Comparison of ENCODE assay signal across 15 mouse cellular contexts in genomic region chr5:90568338-90568737, GRCm38 (mm10). TPM values are rescaled to one million over a fixed set of nuclear protein-coding genes. Genes with fewer than 3 reads are reported as not detected.
DNase-seq lines count a peak whose midpoint lies in the region; ATAC-seq and TF ChIP-seq lines count a peak whose summit lies in the region.
"Had no signal": no experiment of that assay in that cellular context is flagged by ENCODE, and none has a peak within 500 bp of the region (broad histone marks: within the 10 kb centered on the region; RNA-seq: fewer than 3 reads in every experiment).

No protein-coding gene starts in this region.

- no peak overlapping the region for H3K4me3 ChIP-seq in kidney, adult 2 months (ENCODE audit: insufficient read depth, low read depth, low read length)
- H3K4me3 ChIP-seq in liver, embryonic 14.5 days (ENCODE audit: insufficient read depth in 1 of 2, low read depth in 2 of 2, low read length in 2 of 2), result no peak overlapping the region
- no peak overlapping the region for H3K4me3 ChIP-seq in midbrain, embryonic 14.5 days (replicated peaks; ENCODE audit: low read depth, low read length)
- H3K4me3 ChIP-seq: embryonic facial prominence, embryonic 15.5 days; hindbrain, embryonic 12.5 days; megakaryocyte, embryonic 14.5 days had no signal

- TF ChIP-seq CTCF in kidney, adult 2 months (conservative IDR thresholded peaks at IDR 0.05; ENCODE audit: insufficient read depth, insufficient read length, low read depth, low read length), result no peak
- no peak for TF ChIP-seq CTCF in liver, embryonic 14.5 days (IDR thresholded peaks at IDR 0.05; ENCODE audit: low read depth)

- TF ChIP-seq EP300 in liver, embryonic 14.5 days (IDR thresholded peaks at IDR 0.05; ENCODE audit: low read depth), result no peak

- peak; percentile 21 to 23 for DNase-seq in heart, postnatal 10 days
- no peak for DNase-seq in heart, adult 9 months (ENCODE audit: low spot score in 2 of 2)
- peak; percentile 17 for DNase-seq in 3T3-L1 (ENCODE audit: low read depth, low spot score)
- DNase-seq in kidney, adult 2 months, result peak; percentile 87
- DNase-seq in liver, embryonic 14.5 days (ENCODE audit: low read depth in 3 of 3, low spot score in 3 of 3), result peak in 2 of 3 experiments; percentile 35 to 39
- no peak for DNase-seq in right cerebral cortex, postnatal 10 days (ENCODE audit: low spot score in 2 of 2)
- no peak for DNase-seq in thymus, postnatal 14 days
- DNase-seq in midbrain, embryonic 14.5 days, result no peak
- DNase-seq: adrenal gland, adult 8-10 months; cerebellum, postnatal 36 days; left cerebral cortex, postnatal 4 days had no signal

- H3K27me3 ChIP-seq in kidney, adult 2 months (replicated peaks; ENCODE audit: control insufficient read depth, insufficient read depth, low read length), result no peaks in the 10 kb centered on the region
- no peaks in the 10 kb centered on the region for H3K27me3 ChIP-seq in liver, embryonic 14.5 days (ENCODE audit: control insufficient read depth, insufficient read depth, low read length)
- no peaks in the 10 kb centered on the region for H3K27me3 ChIP-seq in midbrain, embryonic 14.5 days (ENCODE audit: control insufficient read depth, insufficient read depth, low read length)
- H3K27me3 ChIP-seq: embryonic facial prominence, embryonic 15.5 days; hindbrain, embryonic 12.5 days; megakaryocyte, embryonic 14.5 days had no signal

- peaks cover 16% of the 10 kb centered on the region for H3K4me1 ChIP-seq in kidney, adult 2 months (ENCODE audit: control insufficient read depth, insufficient read depth, low read length)
- peaks cover 0 to 19% of the 10 kb centered on the region in 2 experiments; a peak in 2 of 4 replicates for H3K4me1 ChIP-seq in liver, embryonic 14.5 days (replicated peaks; ENCODE audit: control insufficient read depth in 2 of 2, insufficient read depth in 2 of 2, low read length in 1 of 2)
- H3K4me1 ChIP-seq in midbrain, embryonic 14.5 days (ENCODE audit: control insufficient read depth, insufficient read depth, low read length), result no peaks in the 10 kb centered on the region
- H3K4me1 ChIP-seq: embryonic facial prominence, embryonic 15.5 days; hindbrain, embryonic 12.5 days; megakaryocyte, embryonic 14.5 days had no signal

- no peaks in the 10 kb centered on the region for H3K36me3 ChIP-seq in kidney, adult 2 months (ENCODE audit: control insufficient read depth, insufficient read depth, low read length)
- no peaks in the 10 kb centered on the region for H3K36me3 ChIP-seq in liver, embryonic 14.5 days (replicated peaks; ENCODE audit: control insufficient read depth, insufficient read depth, low read depth)
- H3K36me3 ChIP-seq in midbrain, embryonic 14.5 days (ENCODE audit: control insufficient read depth, insufficient read depth, low read length), result no peaks in the 10 kb centered on the region
- H3K36me3 ChIP-seq: embryonic facial prominence, embryonic 15.5 days; hindbrain, embryonic 12.5 days had no signal

- intact Hi-C loops in heart, postnatal 10 days (cut with DNase I), result no loop called here

- H3K4me2 ChIP-seq in liver, embryonic 14.5 days (ENCODE audit: low read depth), result no peak overlapping the region
- H3K4me2 ChIP-seq in midbrain, embryonic 14.5 days (ENCODE audit: low read length), result no peak overlapping the region
- H3K4me2 ChIP-seq: embryonic facial prominence, embryonic 15.5 days; hindbrain, embryonic 12.5 days had no signal

- ATAC-seq in liver, embryonic 14.5 days (ENCODE audit: insufficient read depth), result peak; percentile 70
- no peak for ATAC-seq in midbrain, embryonic 14.5 days (ENCODE audit: low FRiP score, low TSS enrichment)

- no peak for TF ChIP-seq POLR2A in kidney, adult 2 months (IDR thresholded peaks at IDR 0.05; ENCODE audit: low read depth, low read length)

- H3K27ac ChIP-seq in kidney, adult 2 months (ENCODE audit: insufficient read depth, low read depth, low read length), result peak overlapping the region; percentile 0; the same call in 1 of the 2 replicates
- H3K27ac ChIP-seq in liver, embryonic 14.5 days, result no peak overlapping the region
- no peak overlapping the region for H3K27ac ChIP-seq in midbrain, embryonic 14.5 days (replicated peaks; ENCODE audit: low read depth, low read length)
- H3K27ac ChIP-seq: embryonic facial prominence, embryonic 15.5 days; hindbrain, embryonic 12.5 days had no signal

- H3K9me3 ChIP-seq in liver, embryonic 14.5 days (ENCODE audit: control insufficient read depth, low read length), result no peaks in the 10 kb centered on the region
- H3K9me3 ChIP-seq in midbrain, embryonic 14.5 days (ENCODE audit: control insufficient read depth, low read length), result no peaks in the 10 kb centered on the region
- H3K9me3 ChIP-seq: embryonic facial prominence, embryonic 15.5 days; hindbrain, embryonic 12.5 days; megakaryocyte, embryonic 14.5 days had no signal

- H3K9ac ChIP-seq in liver, embryonic 14.5 days (replicated peaks), result no peak overlapping the region
- no peak overlapping the region for H3K9ac ChIP-seq in midbrain, embryonic 14.5 days (replicated peaks; ENCODE audit: low read length)
- H3K9ac ChIP-seq: embryonic facial prominence, embryonic 15.5 days; hindbrain, embryonic 12.5 days had no signal

RNA-seq across cellular contexts. Expression of gene 5830473C10Rik, which starts 7.4 kb away (rescaled TPM):
- total RNA-seq in heart, postnatal 10 days (2021), result not detected
- polyA plus RNA-seq in kidney, adult 2 months (2012; rRNA removed), result 1.2 and 1.3 TPM in 2 replicates
- 0.79 and 0.85 TPM in 2 replicates for polyA plus RNA-seq in liver, embryonic 14.5 days (2012; rRNA removed)
- polyA plus RNA-seq in liver, embryonic 14.5 days (2014; fragmentation: Nextera tagmentation; extraction: Ambion mirVana), result 0.53 and 0.72 TPM in 2 replicates
- not detected in 2 replicates for polyA plus RNA-seq in midbrain, embryonic 14.5 days (2014; fragmentation: Nextera tagmentation; extraction: Ambion mirVana)
- total RNA-seq: adrenal gland, adult 8-10 months had no signal
- polyA plus RNA-seq: embryonic facial prominence, embryonic 15.5 days; hindbrain, embryonic 12.5 days; thymus, postnatal 0 days had no signal

RNA-seq across cellular contexts. Expression of gene Afm, which starts 49.6 kb away (rescaled TPM):
- total RNA-seq in heart, postnatal 10 days (2021), result not detected
- 21.0 and 21.1 TPM in 2 replicates for polyA plus RNA-seq in kidney, adult 2 months (2012; rRNA removed)
- polyA plus RNA-seq in liver, embryonic 14.5 days (2012; rRNA removed), result 8.9 and 11.1 TPM in 2 replicates
- polyA plus RNA-seq in liver, embryonic 14.5 days (2014; fragmentation: Nextera tagmentation; extraction: Ambion mirVana), result 16.8 and 19.0 TPM in 2 replicates
- polyA plus RNA-seq in midbrain, embryonic 14.5 days (2014; fragmentation: Nextera tagmentation; extraction: Ambion mirVana), result not detected in 2 replicates
- total RNA-seq: left cerebral cortex, postnatal 4 days had no signal
- polyA plus RNA-seq: embryonic facial prominence, embryonic 15.5 days; hindbrain, embryonic 12.5 days; thymus, postnatal 0 days had no signal

Comparison
In these comparisons a context has a peak if more than half of its experiments do, and no peak if none do; other contexts are left out.
1. DNase-seq: peak in heart, postnatal 10 days (2 of 2), 3T3-L1 (single experiment), kidney, adult 2 months (single experiment) and liver, embryonic 14.5 days (2 of 3); none in heart, adult 9 months (0 of 2), right cerebral cortex, postnatal 10 days (0 of 2), thymus, postnatal 14 days (single experiment) and midbrain, embryonic 14.5 days (single experiment).